Mouse (Mus musculus) mesoderm, embryonic 11.5 days (tissue): ENCODE measurements around the gene Clmn.

Experiments used
- DNase-seq: peaks from one replicate; pipeline ENCODE4 v3.0.0-alpha.2; 2012; ENCODE audit warnings: low read depth, low spot score

Clmn gene

DNA sequence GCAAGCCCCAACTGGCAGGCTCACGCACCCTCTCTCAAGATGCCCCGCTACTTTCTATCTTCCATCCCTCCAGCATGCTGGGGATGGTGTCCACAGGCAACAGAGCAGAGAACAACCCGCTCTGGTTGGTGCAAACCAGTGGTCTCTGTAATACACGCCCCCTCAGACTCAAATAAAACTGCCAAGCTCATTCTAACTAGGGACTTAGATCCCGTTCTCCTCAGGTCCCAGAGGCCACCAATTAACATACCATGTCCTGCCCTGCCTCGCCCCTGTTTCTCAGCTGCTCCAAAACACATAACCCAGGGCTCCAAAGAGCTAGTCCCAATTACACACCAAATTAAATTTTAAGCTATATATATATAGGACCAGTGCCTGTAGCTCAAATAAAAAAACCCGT, 50.6 kb downstream of the Clmn start:
- peak; percentile 38 for DNase-seq

DNA sequence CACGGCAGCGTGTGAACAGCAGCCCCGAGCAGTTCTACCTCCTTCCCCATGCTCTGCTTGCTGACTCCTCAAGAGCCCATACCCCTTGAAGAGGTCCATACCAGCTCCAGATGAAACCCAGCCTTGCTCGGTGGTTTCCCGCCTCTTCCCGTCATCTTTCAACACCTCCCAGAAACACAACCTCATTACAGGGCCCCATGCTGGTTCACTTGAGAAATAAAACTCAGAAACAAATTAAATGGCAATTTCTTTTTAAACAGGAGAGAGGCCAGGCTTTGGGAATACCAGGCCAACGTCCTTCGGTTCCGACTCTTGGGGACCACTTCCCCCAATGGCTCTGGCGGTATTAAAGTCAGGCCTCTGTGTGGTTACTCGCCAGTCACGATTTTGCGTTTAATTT, 51.1 kb downstream of the Clmn start:
- no peak for DNase-seq

DNA sequence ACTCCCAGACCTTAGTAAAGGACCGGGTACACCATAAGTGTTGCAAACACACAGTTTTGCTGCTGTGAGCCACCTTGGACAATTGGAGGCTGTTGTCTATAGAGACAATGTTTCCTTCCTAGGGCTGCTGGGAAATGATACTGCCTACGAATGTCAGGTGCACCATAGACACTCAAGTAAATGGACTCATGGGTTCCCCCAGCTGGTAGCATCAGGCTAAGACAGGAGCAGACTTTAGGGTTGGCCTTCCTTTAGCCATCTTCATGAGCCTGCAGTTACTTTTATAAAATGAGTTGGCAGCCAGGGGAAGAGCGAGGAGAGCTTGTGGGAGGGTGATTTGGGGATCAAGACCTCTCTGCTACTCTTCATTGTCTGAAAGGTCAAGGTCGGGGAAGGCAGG, 52.2 kb downstream of the Clmn start:
- no peak for DNase-seq

DNA sequence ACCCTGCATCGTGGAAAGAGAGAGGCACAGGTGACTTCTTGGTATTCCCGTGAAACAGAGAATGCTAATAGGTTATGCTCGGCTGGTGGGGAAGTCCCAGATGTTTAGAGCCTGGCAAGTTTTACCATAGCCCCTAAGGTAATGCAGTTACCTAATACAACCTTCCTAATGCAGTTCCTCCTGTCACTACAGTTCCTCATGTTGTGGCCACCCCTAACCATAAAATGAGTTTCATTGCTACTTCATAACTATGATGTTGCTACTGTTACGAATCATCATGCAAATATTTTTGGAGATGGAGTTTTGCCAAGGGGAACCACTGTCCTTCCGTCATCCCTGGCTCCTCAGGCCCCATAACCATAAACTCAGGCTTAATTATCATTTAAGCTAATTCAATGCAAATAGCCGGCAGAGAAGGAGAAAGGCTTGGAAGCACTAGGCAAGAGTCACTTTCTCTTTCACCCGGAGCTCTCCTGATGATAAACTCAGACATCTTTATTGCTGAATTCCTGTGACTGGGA, 53.9 kb downstream of the Clmn start:
- no peak for DNase-seq

DNA sequence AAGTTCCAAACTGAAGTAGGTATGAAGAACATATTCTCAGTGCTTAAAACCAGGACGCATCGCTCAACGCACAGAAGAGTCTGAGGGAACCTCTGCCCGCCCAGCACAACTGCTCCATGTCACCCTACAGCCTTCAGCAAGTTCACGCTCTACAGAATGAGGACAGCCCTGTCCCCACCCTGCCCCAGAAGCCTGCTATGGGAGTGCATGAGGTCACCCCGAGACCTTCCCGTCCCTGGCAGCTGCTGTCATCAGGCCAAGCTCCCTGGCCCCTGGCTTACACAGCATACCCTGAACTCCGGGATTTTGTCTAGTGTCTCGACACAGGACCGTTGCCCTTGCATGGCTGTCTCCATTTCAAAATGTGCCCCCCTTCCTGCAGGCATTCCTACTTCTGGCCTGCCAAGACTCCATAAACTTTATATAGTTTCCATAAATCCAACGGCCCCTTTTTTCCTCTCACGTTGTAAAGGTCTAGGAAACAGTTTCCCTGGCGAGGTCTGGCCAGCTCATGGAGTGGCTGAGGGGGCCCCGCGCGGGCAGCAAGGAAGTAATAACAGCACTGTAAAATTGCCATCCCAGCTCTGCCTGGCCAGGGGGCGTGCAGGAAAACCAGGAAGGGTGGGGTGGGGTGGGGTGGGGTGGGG, 56.3 kb downstream of the Clmn start:
- DNase-seq: no peak

DNA sequence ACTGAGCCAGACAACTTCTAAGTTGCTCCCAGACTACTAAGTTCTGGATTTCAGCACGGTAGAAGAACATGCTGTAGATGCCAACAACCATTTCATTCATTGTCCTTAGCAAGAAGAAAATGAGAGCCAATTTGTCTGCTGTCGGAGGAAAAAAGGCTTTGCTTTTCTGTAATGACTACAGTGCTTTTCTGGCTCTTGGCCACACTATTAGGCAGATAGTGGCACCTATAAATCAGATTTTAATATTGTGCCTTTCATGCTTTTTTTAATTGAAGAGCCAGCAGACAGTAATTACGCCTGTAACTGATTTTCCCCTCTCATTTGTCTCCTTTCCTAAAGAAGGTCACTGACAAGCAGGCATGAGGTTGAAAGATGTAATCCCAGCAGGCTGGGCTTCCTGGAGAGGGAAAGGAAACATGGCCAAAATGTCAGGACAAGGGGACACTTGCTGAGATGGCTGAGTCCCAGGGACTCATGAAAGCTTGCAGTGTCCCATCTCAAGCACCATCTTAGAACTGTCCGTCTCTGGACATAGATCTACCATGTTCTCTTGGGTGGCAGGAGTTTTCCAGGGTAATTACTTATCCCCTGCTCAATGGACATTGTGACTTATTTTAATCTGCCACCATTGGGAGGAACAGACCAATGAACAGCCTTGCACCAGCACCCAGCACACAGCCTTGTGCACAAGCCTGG, 58.0 kb downstream of the Clmn start:
- no peak for DNase-seq

DNA sequence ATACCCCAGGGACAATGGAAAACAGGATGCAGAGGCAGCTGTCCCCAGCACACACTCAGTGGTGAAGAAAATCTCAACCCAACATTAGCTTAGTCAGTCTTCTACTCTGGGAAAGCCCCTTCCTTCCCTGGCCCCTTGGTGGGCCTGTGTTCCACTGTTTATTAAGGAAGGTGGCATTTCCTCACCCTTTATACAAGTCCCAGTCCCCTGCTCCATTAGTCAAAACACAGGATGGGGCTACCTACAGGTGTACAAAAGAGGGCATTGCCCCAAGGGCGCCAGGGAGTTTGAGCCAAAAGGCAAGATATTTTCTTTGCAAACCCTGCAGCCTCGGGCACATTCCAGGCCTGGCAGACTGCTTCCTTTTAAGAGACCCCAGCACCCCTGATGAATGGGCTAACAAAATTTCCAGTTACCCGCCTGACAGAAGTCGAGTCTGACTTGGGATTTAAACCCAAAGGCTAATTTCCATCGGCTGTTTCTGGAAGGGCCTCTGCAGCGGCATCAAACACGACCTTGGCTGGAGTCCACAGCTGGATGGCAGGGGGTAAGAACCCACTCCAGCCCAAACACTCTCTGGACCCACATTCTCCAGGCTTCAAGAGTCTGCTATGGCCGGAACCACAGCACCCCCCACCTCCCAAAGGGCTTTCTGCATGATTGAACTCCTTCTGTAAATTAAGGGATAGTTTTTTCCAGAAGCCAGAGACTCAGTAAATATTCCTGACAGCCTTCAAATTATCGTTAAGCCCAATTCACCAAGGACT, 63.2 kb downstream of the Clmn start:
- DNase-seq: no peak

DNA sequence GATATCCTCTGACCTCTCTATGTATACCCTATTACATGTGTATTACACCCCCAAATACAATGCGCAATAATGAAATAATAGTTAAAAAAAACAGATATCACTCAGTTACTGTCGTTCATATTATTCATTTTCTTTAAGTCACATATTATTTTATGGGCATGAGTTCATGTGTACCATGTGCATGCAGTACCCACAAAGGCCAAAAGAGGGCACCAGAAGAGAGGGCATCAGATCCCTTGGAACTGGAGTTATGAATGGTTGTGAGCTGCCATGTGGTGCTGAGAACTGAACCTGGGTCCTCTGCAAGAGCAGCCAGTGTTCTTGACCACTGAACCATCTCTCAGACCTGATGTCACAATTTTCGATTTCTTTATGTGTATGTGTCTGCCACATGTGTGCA, 65.5 kb downstream of the Clmn start:
- DNase-seq: no peak

DNA sequence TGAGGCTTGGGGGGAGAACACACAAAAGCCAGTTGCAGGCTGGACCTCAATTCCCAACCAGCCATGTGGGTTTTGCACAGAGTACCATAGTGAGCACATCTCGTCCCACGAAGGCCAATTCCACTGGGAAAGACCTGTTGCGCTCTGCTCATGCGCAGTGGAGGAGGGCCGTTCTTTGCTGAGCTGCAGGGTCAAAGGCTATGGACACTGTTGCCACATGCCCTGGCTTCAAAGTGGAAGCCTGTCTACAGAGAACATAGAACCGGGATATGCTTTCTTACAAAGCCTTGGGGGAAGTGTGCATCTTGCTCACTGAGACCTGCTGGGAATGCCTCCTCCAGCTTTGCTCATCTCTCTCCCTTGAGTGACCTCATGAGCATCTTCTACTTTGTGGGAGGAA, 67.0 kb downstream of the Clmn start:
- no peak for DNase-seq

DNA sequence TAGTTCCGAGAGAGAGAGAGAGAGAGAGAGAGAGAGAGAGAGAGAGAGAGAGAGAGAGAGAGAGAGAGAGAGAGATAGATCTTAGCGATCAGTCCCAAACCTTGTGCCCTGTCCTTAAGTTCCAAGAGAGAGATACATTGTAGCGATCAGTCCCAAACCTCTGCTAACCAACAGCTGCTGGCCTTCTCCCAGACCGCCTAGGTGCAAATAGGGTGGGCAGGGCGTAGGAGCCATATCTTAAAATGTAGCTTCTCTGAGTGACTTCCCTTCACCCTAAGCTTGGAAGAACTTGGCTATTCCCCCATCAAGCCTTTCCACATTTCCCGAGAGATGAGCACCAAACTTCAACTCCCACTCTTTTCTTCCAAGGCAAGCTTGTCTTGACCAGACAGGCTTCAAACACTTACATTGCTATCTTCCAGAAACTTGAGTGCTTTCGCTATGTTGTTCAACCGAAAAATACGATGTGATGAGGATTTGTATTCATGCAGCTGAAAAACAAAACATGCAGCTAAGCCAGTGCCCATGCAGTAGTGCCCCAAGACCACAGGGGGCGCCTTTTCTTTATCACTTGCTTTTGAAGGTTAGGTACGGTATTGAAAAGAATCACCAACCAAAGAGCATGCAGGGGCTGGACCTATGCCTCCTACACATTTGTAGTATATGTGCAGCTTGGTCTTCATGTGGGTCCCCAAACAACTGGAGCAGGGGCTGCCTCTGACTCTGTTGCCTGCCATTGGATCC, 68.1 kb downstream of the Clmn start:
- DNase-seq: no peak

DNA sequence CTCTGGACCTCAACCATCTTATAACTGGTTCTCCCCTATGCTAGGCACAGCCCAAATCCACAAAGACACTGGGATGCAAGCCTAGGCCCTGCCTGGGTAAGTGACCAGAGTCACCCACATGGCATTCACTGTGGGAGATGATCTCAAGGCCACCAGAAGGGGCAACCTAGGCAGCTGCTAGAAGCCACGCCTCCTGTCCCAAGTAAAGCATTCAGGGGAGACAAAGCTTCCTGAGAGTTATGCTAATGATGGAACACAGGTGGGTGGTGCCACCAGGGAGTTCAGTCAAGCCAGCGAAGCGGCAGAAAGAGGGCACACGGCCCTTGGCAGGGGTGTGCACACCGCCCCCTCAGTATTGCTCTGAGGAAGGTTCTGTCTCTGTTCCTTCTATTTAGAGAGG, 69.9 kb downstream of the Clmn start:
- no peak for DNase-seq

DNA sequence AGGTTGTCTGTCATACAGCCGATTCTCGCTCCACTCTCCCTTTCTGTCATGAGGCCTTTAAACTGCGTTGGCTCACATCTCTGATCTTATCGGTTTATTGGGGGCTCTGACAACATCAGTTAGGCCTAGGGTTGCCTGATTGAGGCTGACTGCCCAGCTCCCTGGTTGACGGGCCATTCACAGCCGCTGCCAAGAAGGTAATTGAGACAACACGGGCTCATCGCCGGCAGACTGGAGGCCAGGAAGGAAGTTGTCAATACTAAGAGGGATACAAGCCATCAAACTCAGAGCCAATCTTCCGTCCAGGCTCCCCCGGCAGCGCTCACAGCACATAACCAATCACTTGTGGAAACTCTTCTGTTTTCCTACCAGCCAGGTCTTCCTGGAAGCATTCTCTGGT, 71.4 kb downstream of the Clmn start:
- DNase-seq: no peak

DNA sequence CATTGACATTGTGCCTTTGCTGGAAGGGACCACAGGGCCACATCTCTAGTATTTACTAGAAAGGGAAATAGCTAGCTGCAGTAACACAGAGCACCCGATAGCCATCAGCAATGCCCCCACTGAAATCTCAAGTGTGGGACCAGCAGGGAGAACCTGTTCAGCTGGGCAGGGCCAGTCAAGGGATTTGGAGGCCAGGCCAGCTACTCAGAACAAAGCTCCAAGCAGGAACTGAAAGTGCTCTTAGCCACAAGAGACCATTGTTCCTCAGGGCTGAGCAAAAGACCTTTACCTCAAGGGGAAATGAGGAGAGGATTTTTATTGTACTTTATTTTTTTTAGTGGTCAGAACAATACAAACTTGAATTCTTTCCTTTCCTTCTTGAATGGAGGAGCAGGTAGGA, 87.3 kb downstream of the Clmn start:
- DNase-seq: no peak

DNA sequence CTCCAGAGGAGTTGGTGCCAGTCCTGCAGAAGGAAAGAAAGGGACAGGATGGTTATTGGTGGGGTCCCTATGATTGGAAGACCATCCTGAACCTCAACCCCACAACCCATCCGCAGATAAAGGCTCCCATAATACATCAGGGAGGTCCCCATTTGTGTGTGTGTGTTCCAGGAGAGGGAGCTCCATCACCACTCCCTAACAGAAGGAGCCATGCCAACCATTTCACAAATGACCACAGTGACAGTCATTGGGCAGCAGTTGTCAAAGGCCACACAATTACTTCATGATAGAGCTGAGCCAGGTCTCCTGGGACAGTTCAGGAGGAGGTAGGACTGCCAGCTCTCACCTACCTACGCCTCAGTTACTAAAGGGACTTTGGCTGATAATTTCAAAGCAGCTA, 92.9 kb downstream of the Clmn start:
- DNase-seq: no peak

DNA sequence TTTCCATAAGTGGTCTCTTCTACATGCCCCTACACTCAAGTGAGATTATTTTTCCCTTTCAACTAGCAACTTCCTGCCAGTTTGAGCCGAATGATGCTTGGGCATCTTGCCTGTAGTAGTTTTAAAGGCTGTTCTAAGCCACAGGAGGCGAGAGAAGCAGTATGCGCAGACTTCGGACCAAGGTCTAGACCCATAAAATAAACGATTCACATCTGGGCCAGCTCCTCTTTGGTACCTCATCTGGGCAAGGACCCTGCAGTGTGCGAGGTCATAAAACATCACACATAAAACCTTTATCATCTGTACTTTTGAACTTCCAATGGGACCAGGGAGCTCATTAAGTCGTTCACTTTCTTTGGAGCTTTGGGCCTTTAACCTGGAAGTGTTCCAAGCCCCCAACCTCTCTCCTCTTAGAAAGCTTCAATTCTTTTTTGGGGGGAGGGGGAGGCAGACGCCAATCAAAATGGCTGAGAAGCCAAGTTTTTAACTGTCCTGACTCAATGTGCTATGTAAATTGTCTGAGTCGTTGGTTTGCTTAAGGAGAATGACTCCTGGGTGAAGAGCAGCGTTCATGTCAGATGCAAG, 95.6 kb downstream of the Clmn start:
- peak; percentile 12 for DNase-seq

DNA sequence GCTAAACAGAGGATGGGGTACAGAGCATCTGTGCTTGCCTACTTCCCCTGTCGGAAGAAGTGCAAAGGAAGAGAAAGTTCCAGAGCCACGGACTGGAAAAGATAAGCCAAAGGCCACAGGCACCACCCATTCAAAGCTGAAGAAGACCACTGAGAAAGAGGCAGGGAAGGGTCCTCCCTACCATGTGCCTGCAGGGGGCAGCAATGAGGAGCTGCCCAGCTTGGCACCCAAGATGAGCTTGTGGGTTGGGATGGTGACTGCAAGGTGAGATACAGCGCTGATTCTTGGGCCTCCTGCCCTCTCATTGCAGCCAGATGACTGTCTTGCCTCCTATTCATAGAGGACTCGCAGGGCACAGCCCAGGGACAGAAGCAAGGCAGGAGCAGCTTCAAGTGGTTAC, 97.7 kb downstream of the Clmn start:
- peak; percentile 17 for DNase-seq

DNA sequence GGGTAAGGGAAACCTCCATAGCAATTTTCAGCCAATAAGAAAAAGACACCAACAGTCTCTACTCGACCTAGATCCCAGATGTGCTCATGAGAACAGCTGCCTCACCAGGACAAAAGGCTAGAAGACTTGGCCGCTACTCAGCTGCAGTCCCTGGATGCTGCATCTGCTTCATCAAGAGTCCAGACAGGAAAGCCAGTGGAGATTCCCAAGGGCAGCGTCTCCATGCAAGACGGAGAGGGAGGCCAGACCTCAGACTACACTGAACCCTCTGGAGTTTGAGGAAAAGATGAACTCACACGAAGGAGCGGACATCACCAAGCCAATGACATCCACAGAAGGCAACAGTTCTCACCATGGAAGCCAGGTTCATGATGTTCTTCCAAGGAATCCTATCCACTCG, 99.1 kb downstream of the Clmn start:
- no peak for DNase-seq

DNA sequence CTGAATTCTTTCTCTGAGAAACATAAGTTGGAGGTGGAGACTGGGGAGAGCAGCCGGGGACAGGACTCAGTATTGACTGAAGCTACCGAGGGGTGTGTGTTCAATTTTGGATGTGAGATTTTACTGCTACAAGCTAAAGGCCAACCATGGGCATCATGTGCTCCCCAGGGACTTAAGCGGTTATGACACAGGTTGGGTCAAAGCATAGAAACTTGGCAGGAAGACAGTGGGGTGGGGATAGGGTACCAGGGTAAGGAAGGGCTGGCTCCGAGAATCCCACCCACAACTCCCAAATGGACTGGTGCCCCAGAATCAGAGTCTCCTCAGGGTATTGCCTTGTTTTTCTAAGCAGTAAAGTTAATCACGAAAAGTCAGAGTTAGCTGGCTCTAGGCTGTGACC, 99.8 kb downstream of the Clmn start:
- no peak for DNase-seq

DNA sequence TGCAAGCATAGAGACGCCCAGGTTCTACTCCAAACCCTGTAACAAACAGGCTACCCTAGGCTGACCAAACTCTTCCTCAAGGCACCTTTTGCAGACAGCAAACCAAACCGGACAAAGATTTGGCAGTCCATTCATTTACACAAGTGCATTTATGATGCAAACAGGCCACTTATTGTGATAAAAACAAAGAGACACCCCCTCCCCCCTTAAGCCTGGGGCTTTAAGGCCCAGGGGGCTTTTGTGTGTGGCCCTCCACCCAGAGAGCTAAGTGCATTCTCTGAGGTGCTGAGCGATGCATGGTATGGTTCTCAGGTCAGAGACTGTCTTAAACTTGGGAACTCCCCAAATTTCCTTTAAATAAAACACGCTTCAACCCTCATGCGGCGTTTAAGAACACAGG, 101.0 kb downstream of the Clmn start:
- DNase-seq: no peak

DNA sequence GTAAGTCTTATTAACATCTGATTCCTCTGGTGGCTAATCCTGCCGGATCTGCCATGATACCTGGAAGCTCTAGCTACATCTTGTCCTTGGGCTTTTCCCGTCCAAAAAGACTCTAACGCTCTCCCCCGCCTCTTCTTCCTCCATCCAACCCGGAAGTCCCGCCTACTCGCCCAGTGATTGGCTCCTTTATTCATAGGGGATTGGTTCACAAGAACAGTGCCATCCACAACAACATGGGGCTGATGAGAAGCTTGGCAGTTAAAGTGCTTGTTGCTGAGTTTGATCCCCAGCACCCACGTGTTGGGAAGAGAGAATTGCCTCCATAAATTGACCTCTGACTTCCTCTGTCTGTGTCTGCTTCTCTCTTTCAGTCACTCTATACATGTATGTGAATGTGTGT, 103.5 kb downstream of the Clmn start:
- DNase-seq: no peak

DNA sequence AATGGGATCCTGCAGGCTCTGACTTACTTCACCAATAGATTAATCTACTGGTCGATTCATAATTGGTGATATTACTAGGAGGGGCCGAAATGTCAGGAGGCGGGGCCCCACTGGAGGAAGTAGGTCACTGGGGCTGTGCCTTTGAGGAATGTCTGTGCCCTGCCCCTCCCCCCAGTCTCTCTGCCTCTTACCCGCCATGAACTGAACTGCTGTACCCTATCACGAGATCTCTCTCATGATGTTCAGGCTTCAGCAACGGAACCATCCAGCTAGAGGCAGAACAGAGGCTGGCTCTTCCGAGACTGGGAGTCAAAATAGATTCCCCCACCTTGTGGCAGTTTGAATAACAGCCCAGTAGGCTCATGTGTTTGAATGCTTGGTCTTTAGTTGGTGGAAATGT, 106.8 kb downstream of the Clmn start:
- DNase-seq: no peak

DNA sequence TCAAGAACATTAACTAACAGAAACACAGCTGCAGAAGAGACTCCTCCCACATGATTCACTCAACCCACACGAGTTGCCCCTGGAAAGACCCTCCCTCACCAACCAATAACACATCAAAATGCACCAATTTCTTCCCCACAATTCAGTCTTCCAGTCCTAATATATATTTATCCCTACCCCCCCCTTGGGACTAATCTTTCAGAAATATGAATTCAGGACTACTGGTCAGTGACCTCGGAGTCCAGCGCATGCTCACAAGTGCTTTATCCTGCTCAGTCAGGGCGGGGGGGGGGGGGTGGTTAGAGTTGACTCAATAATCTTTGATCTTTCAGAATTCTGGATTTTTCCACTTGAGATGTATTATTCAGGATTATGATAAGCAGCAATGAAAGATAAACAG, 111.2 kb downstream of the Clmn start:
- no peak for DNase-seq
